19 mouse cellular contexts compared by ENCODE assay signal in genomic region chr14:117239694-117240427, GRCm38 (mm10).
DNase-seq lines count a peak whose midpoint lies in the region; ATAC-seq and TF ChIP-seq lines count a peak whose summit lies in the region.
"Had no signal": no experiment of that assay in that cellular context is flagged by ENCODE, and none has a peak within 500 bp of the region (broad histone marks: within the 10 kb centered on the region; RNA-seq: fewer than 3 reads in every experiment).

No protein-coding gene starts in this region.

- no peaks in the 10 kb centered on the region for H3K4me1 ChIP-seq in kidney, postnatal 0 days (replicated peaks; ENCODE audit: insufficient read depth, low read length)
- H3K4me1 ChIP-seq in limb, embryonic 14.5 days (ENCODE audit: control insufficient read depth, insufficient read depth, low read length) = 0 out of 2 replicates have a peak, but pooled peaks cover 2% of the 10 kb centered on the region
- peaks cover 42% of the 10 kb centered on the region for H3K4me1 ChIP-seq in limb, embryonic 10.5 days
- H3K4me1 ChIP-seq in intestine, embryonic 15.5 days (replicated peaks) = no peaks in the 10 kb centered on the region
- H3K4me1 ChIP-seq: embryonic facial prominence, embryonic 12.5 days; forebrain, embryonic 12.5 days; heart, embryonic 12.5 days; hindbrain, embryonic 10.5 days had no signal

- no peak for TF ChIP-seq POLR2A in limb, embryonic 14.5 days (IDR thresholded peaks at IDR 0.05; ENCODE audit: borderline replicate concordance, extremely low read depth, insufficient read depth, insufficient read length)

- no peaks in the 10 kb centered on the region for H3K27me3 ChIP-seq in kidney, postnatal 0 days (ENCODE audit: insufficient read depth, low read length)
- H3K27me3 ChIP-seq in limb, embryonic 14.5 days (ENCODE audit: control insufficient read depth, insufficient read depth, low read length) = no peaks in the 10 kb centered on the region
- no peaks in the 10 kb centered on the region for H3K27me3 ChIP-seq in limb, embryonic 10.5 days (ENCODE audit: low read depth, poor library complexity, severe bottlenecking)
- H3K27me3 ChIP-seq in intestine, embryonic 15.5 days (replicated peaks) = no peaks in the 10 kb centered on the region
- H3K27me3 ChIP-seq: embryonic facial prominence, embryonic 12.5 days; forebrain, embryonic 12.5 days; heart, embryonic 12.5 days had no signal

- no peak overlapping the region for H3K9ac ChIP-seq in kidney, postnatal 0 days (ENCODE audit: low read depth, low read length)
- no peak overlapping the region for H3K9ac ChIP-seq in limb, embryonic 14.5 days (ENCODE audit: low read depth, low read length, severe bottlenecking)
- no peak overlapping the region for H3K9ac ChIP-seq in intestine, embryonic 15.5 days
- H3K9ac ChIP-seq: embryonic facial prominence, embryonic 12.5 days; forebrain, embryonic 12.5 days; heart, embryonic 12.5 days; hindbrain, embryonic 14.5 days had no signal

- ATAC-seq in kidney, postnatal 0 days (replicated peaks; ENCODE audit: low FRiP score, low read depth) = no peak
- no peak for ATAC-seq in limb, embryonic 14.5 days (ENCODE audit: low FRiP score, low read depth)
- ATAC-seq in intestine, embryonic 15.5 days = no peak
- ATAC-seq: forebrain, embryonic 16.5 days had no signal

- DNase-seq in kidney, postnatal 0 days (ENCODE audit: low spot score) = peak; percentile 67
- no peak for DNase-seq in kidney, adult 8-10 months
- peak; percentile 47 for DNase-seq in limb, embryonic 14.5 days (ENCODE audit: low spot score)
- DNase-seq in limb, embryonic 10.5 days (ENCODE audit: low spot score) = no peak
- DNase-seq in forelimb bud, embryonic 11.5 days (ENCODE audit: low read depth, low spot score) = peak; percentile 27
- no peak for DNase-seq in embryo, embryonic 10 days (ENCODE audit: low spot score)
- DNase-seq: adrenal gland, postnatal 10 days; cerebellum, adult 11-12 months; cerebellum, adult 9-10 months; cerebellum, postnatal 36 days; gastrocnemius, adult 2 months; gastrocnemius, postnatal 25 days had no signal

- TF ChIP-seq CTCF in kidney, postnatal 0 days (IDR thresholded peaks at IDR 0.05; ENCODE audit: low read depth) = no peak

- no peaks in the 10 kb centered on the region for H3K36me3 ChIP-seq in kidney, postnatal 0 days (ENCODE audit: insufficient read depth, low read length)
- no peaks in the 10 kb centered on the region for H3K36me3 ChIP-seq in limb, embryonic 14.5 days (ENCODE audit: control insufficient read depth, insufficient read depth, low read length)
- 0 out of 2 replicates have a peak, but pooled peaks cover 2% of the 10 kb centered on the region for H3K36me3 ChIP-seq in limb, embryonic 10.5 days
- no peaks in the 10 kb centered on the region for H3K36me3 ChIP-seq in intestine, embryonic 15.5 days
- H3K36me3 ChIP-seq: embryonic facial prominence, embryonic 12.5 days; forebrain, embryonic 12.5 days; heart, embryonic 12.5 days; hindbrain, embryonic 10.5 days had no signal

- H3K4me3 ChIP-seq in kidney, postnatal 0 days (replicated peaks; ENCODE audit: low read depth, low read length) = no peak overlapping the region
- H3K4me3 ChIP-seq in limb, embryonic 14.5 days (replicated peaks; ENCODE audit: low read length) = no peak overlapping the region
- H3K4me3 ChIP-seq in limb, embryonic 10.5 days = no peak overlapping the region
- H3K4me3 ChIP-seq in intestine, embryonic 15.5 days (replicated peaks) = no peak overlapping the region
- H3K4me3 ChIP-seq: embryonic facial prominence, embryonic 12.5 days; forebrain, embryonic 12.5 days; gastrocnemius, adult 2 months; heart, embryonic 12.5 days; hindbrain, embryonic 10.5 days had no signal

- WGBS in kidney, postnatal 0 days = 61% methylated on average over 8 of the region's 8 CpGs
- 40% methylated on average over 8 of the region's 8 CpGs for WGBS in limb, embryonic 14.5 days
- 53% methylated on average over 8 of the region's 8 CpGs for WGBS in limb, embryonic 10.5 days
- 74% methylated on average over 8 of the region's 8 CpGs for WGBS in intestine, embryonic 15.5 days

- no peak overlapping the region for H3K4me2 ChIP-seq in kidney, postnatal 0 days (ENCODE audit: low read length)
- H3K4me2 ChIP-seq in limb, embryonic 14.5 days (replicated peaks; ENCODE audit: low read depth, low read length, severe bottlenecking) = no peak overlapping the region
- no peak overlapping the region for H3K4me2 ChIP-seq in intestine, embryonic 15.5 days (replicated peaks)
- H3K4me2 ChIP-seq: embryonic facial prominence, embryonic 12.5 days; forebrain, embryonic 12.5 days; heart, embryonic 12.5 days; hindbrain, embryonic 14.5 days had no signal

- no peak overlapping the region for H3K27ac ChIP-seq in kidney, postnatal 0 days
- H3K27ac ChIP-seq in limb, embryonic 14.5 days (replicated peaks; ENCODE audit: low read depth, low read length) = no peak overlapping the region; the same call in 1 of the 2 replicates
- no peak overlapping the region for H3K27ac ChIP-seq in limb, embryonic 10.5 days
- H3K27ac ChIP-seq in intestine, embryonic 15.5 days = no peak overlapping the region
- H3K27ac ChIP-seq: embryonic facial prominence, embryonic 12.5 days; forebrain, embryonic 12.5 days; gastrocnemius, adult 2 months; hindbrain, embryonic 10.5 days; hindbrain, embryonic 14.5 days had no signal

- H3K9me3 ChIP-seq in kidney, postnatal 0 days (replicated peaks; ENCODE audit: low read length) = no peaks in the 10 kb centered on the region
- H3K9me3 ChIP-seq in limb, embryonic 14.5 days (ENCODE audit: control insufficient read depth, low read length) = no peaks in the 10 kb centered on the region
- no peaks in the 10 kb centered on the region for H3K9me3 ChIP-seq in limb, embryonic 10.5 days (replicated peaks)
- no peaks in the 10 kb centered on the region for H3K9me3 ChIP-seq in intestine, embryonic 15.5 days
- H3K9me3 ChIP-seq: embryonic facial prominence, embryonic 12.5 days; forebrain, embryonic 12.5 days; heart, embryonic 12.5 days; hindbrain, embryonic 10.5 days had no signal

Comparison
In these comparisons a context has a peak if more than half of its experiments do, and no peak if none do; other contexts are left out.
1. DNase-seq: peak in kidney, postnatal 0 days (single experiment), limb, embryonic 14.5 days (single experiment) and forelimb bud, embryonic 11.5 days (single experiment); none in kidney, adult 8-10 months (0 of 2), limb, embryonic 10.5 days (single experiment) and embryo, embryonic 10 days (single experiment).